21 mouse cellular contexts compared by ENCODE assay signal in genomic region chr1:92055149-92055548, GRCm38 (mm10).
DNase-seq lines count a peak whose midpoint lies in the region; ATAC-seq and TF ChIP-seq lines count a peak whose summit lies in the region.
"Had no signal": no experiment of that assay in that cellular context is flagged by ENCODE, and none has a peak within 500 bp of the region (broad histone marks: within the 10 kb centered on the region; RNA-seq: fewer than 3 reads in every experiment).

No protein-coding gene starts in this region.

- no peak for TF ChIP-seq CTCF in intestine, postnatal 0 days (IDR thresholded peaks at IDR 0.05; ENCODE audit: low read depth)
- no peak for TF ChIP-seq CTCF in lung, embryonic 14.5 days (IDR thresholded peaks at IDR 0.05; ENCODE audit: low read depth)

- 12% methylated on average over 2 of the region's 2 CpGs for WGBS in heart, embryonic 10.5 days
- WGBS in intestine, embryonic 15.5 days: 22% methylated on average over 2 of the region's 2 CpGs
- 22% methylated on average over 2 of the region's 2 CpGs for WGBS in intestine, postnatal 0 days
- WGBS in lung, embryonic 14.5 days: 11% methylated on average over 2 of the region's 2 CpGs

- H3K27ac ChIP-seq in heart, embryonic 10.5 days: 0 out of 2 replicates have a peak overlapping the region, but pooled peaks have one; percentile 17
- H3K27ac ChIP-seq in intestine, embryonic 15.5 days: no peak overlapping the region
- no peak overlapping the region for H3K27ac ChIP-seq in intestine, postnatal 0 days (ENCODE audit: low read depth, low read length)
- no peak overlapping the region for H3K27ac ChIP-seq in lung, embryonic 14.5 days (ENCODE audit: low read depth)
- H3K27ac ChIP-seq: embryonic facial prominence, embryonic 13.5 days; limb, embryonic 15.5 days; lung, embryonic 15.5 days; midbrain, embryonic 10.5 days; neural tube, embryonic 13.5 days; stomach, embryonic 15.5 days had no signal

- H3K4me2 ChIP-seq in intestine, embryonic 15.5 days (replicated peaks): no peak overlapping the region
- no peak overlapping the region for H3K4me2 ChIP-seq in intestine, postnatal 0 days (replicated peaks; ENCODE audit: low read depth)
- no peak overlapping the region for H3K4me2 ChIP-seq in lung, embryonic 14.5 days
- H3K4me2 ChIP-seq: embryonic facial prominence, embryonic 13.5 days; limb, embryonic 15.5 days; lung, embryonic 15.5 days; neural tube, embryonic 13.5 days; stomach, embryonic 15.5 days had no signal

- 0 out of 2 replicates have a peak, but pooled peaks have one; percentile 49 for ATAC-seq in intestine, embryonic 15.5 days
- no peak for ATAC-seq in intestine, postnatal 0 days
- no peak for ATAC-seq in lung, embryonic 14.5 days (ENCODE audit: insufficient read depth)
- ATAC-seq: activated CD4-positive, CD25-positive, alpha-beta regulatory T cell, adult 4 months; forebrain, embryonic 16.5 days; hindbrain, embryonic 16.5 days; Patski had no signal

- H3K4me3 ChIP-seq in heart, embryonic 10.5 days: no peak overlapping the region
- no peak overlapping the region for H3K4me3 ChIP-seq in intestine, embryonic 15.5 days (replicated peaks)
- no peak overlapping the region for H3K4me3 ChIP-seq in intestine, postnatal 0 days (ENCODE audit: low read depth, low read length)
- no peak overlapping the region for H3K4me3 ChIP-seq in lung, embryonic 14.5 days (ENCODE audit: low read depth, low read length)
- H3K4me3 ChIP-seq: embryonic facial prominence, embryonic 13.5 days; limb, embryonic 15.5 days; lung, embryonic 15.5 days; midbrain, embryonic 10.5 days; neural tube, embryonic 13.5 days; stomach, embryonic 15.5 days had no signal

- H3K4me1 ChIP-seq in heart, embryonic 10.5 days: peaks cover 53% of the 10 kb centered on the region
- H3K4me1 ChIP-seq in intestine, embryonic 15.5 days (replicated peaks): peaks cover 10% of the 10 kb centered on the region; the same call in 1 of the 2 replicates
- H3K4me1 ChIP-seq in intestine, postnatal 0 days (replicated peaks; ENCODE audit: control insufficient read depth, insufficient read depth, low read length): no peaks in the 10 kb centered on the region
- H3K4me1 ChIP-seq in lung, embryonic 14.5 days (ENCODE audit: insufficient read depth): peaks cover 10% of the 10 kb centered on the region
- H3K4me1 ChIP-seq: limb, embryonic 15.5 days had no signal

- intact Hi-C loops in heart, postnatal 25 days (cut with DNase I): no loop called here

- H3K9ac ChIP-seq in intestine, embryonic 15.5 days: no peak overlapping the region
- H3K9ac ChIP-seq in intestine, postnatal 0 days (ENCODE audit: low read depth, low read length): no peak overlapping the region
- no peak overlapping the region for H3K9ac ChIP-seq in lung, embryonic 14.5 days
- H3K9ac ChIP-seq: embryonic facial prominence, embryonic 13.5 days; limb, embryonic 15.5 days; lung, embryonic 15.5 days; neural tube, embryonic 13.5 days; stomach, embryonic 15.5 days had no signal

- H3K27me3 ChIP-seq in heart, embryonic 10.5 days (ENCODE audit: insufficient read depth, poor library complexity, severe bottlenecking): no peaks in the 10 kb centered on the region
- H3K27me3 ChIP-seq in intestine, embryonic 15.5 days (replicated peaks): no peaks in the 10 kb centered on the region
- H3K27me3 ChIP-seq in intestine, postnatal 0 days (replicated peaks; ENCODE audit: control insufficient read depth, insufficient read depth, low read length): no peaks in the 10 kb centered on the region
- no peaks in the 10 kb centered on the region for H3K27me3 ChIP-seq in lung, embryonic 14.5 days (ENCODE audit: insufficient read depth, low read length)
- H3K27me3 ChIP-seq: embryonic facial prominence, embryonic 13.5 days; limb, embryonic 15.5 days; lung, embryonic 15.5 days; neural tube, embryonic 13.5 days; Patski; stomach, embryonic 15.5 days had no signal

- no peaks in the 10 kb centered on the region for H3K36me3 ChIP-seq in heart, embryonic 10.5 days
- no peaks in the 10 kb centered on the region for H3K36me3 ChIP-seq in intestine, embryonic 15.5 days
- H3K36me3 ChIP-seq in intestine, postnatal 0 days (ENCODE audit: control insufficient read depth, insufficient read depth): no peaks in the 10 kb centered on the region
- no peaks in the 10 kb centered on the region for H3K36me3 ChIP-seq in lung, embryonic 14.5 days (ENCODE audit: insufficient read depth)
- H3K36me3 ChIP-seq: embryonic facial prominence, embryonic 13.5 days; limb, embryonic 15.5 days; lung, embryonic 15.5 days; neural tube, embryonic 13.5 days; stomach, embryonic 15.5 days had no signal

- no peak for DNase-seq in heart, embryonic 10.5 days (ENCODE audit: low spot score)
- DNase-seq in heart, postnatal 25 days (ENCODE audit: low spot score): no peak
- DNase-seq in lung, embryonic 14.5 days: peak; percentile 19
- no peak for DNase-seq in lung, postnatal 25 days (ENCODE audit: low spot score)
- peak; percentile 57 for DNase-seq in lung, postnatal 36 days
- DNase-seq: B cell, adult 2 months; cerebellum, adult 9-11 months; layer of hippocampus, postnatal 36 days; spleen, adult 18-20 months had no signal

- no peaks in the 10 kb centered on the region for H3K9me3 ChIP-seq in heart, embryonic 10.5 days
- H3K9me3 ChIP-seq in intestine, embryonic 15.5 days: no peaks in the 10 kb centered on the region
- H3K9me3 ChIP-seq in intestine, postnatal 0 days (ENCODE audit: control insufficient read depth): no peaks in the 10 kb centered on the region
- H3K9me3 ChIP-seq in lung, embryonic 14.5 days (ENCODE audit: low read depth, low read length): no peaks in the 10 kb centered on the region
- H3K9me3 ChIP-seq: embryonic facial prominence, embryonic 13.5 days; limb, embryonic 15.5 days; lung, embryonic 15.5 days; midbrain, embryonic 10.5 days; neural tube, embryonic 13.5 days; stomach, embryonic 15.5 days had no signal

Comparison
In these comparisons a context has a peak if more than half of its experiments do, and no peak if none do; other contexts are left out.
1. DNase-seq: peak in lung, embryonic 14.5 days (single experiment) and lung, postnatal 36 days (single experiment); none in heart, embryonic 10.5 days (single experiment), heart, postnatal 25 days (single experiment) and lung, postnatal 25 days (single experiment).